Mouse (Mus musculus) kidney, postnatal 10 days (tissue): ENCODE measurements around the gene Atp6v0b.
A peak's percentile ranks its signal among the peaks of the same experiment; 100 is the strongest.

Source experiments
- DNase-seq: peaks from one replicate; pipeline ENCODE4 v3.0.0; 2021; ENCODE audit warnings: mixed read lengths

The Atp6v0b gene

DNA sequence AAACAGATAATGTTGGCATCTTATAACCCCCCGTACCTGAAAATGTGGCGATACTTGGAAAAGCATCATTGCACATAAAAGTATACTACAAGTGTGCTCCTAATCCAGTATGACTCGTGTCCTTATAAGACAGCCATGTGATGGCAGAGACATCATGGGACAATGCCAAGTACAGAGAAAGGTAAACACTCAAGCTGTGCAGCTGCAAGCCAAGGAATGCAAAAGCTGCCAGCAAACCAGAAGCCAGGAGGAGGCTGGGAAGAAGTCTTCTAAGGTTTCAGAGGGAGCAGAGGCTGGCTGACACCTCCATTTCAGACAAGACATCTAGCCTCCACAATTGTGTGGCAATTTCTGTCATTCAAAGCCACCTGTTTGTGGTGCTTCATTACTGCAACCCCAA lies 19.1 kb upstream of the Atp6v0b start:
- no peak for DNase-seq

- no peak for DNase-seq
These were observed 17.6 kb upstream of the Atp6v0b start for GRCm38 (mm10) chr4:117904761-117905160.

DNA sequence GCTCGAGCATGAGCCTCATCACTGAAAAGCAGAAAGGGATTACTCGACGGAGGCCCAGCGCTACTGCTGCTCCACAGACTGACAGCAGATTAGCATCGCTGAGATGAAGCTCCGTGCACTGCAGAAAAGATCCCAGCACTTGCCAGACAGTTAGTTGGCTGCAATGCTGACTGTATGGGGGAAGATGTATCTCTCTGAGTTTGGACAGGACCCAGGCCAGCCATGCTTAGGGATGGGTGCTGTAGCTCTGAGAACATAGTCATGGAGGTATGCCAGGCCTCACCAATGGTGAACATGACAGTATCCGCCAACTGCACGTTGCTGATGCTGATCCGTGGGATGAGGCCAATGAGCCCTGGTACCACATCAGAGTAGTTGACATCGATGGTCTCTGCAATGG lies 17.0 kb upstream of the Atp6v0b start:
- DNase-seq = no peak

DNA sequence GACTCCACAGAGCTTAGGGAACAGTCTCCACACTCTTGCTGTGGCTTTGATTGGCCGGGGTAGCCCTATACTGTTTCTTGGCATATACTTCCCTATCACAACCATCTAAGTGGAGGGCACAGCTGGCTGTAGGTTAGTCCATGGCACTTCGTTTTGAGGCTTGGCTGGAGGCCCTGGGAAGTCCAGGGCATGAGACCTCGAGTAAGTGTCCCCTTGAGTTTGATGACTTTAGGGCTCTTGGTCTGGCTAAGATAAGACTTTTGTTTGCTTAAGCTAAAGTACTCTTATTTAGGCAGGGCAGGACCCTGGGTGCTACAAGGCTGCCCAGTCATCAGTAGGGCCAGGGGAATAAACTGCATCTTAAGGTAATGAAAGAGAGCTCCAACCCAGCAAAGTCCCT lies 11.0 kb upstream of the Atp6v0b start:
- no peak for DNase-seq

DNA sequence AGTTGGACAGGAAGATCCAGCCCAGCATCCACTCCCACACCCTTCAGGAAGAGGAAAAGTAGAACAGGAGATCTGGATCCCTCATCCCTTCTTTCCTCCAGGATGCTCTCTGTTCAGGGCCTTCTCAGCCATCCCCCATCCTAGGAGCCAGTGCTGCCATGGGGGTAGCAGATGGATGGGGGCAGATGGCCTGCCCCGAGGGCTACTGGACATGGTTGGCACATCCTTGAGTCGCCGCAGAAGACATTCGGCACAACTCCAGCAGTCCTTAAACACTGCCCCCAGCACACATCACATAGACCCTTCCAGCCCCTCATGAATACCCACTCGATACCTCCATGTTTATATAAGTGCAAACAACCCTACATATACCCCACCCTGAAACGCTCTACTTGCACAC lies 8.9 kb upstream of the Atp6v0b start:
- DNase-seq = no peak

GRCm38 (mm10) chr4:117895339-117895738 lies 8.2 kb upstream of the Atp6v0b start:
- no peak for DNase-seq

GRCm38 (mm10) chr4:117894601-117895000 lies 7.5 kb upstream of the Atp6v0b start:
- DNase-seq = no peak

- peak; percentile 87 for DNase-seq
These were observed 6.2 kb upstream of the Atp6v0b start for GRCm38 (mm10) chr4:117893376-117893775.

DNA sequence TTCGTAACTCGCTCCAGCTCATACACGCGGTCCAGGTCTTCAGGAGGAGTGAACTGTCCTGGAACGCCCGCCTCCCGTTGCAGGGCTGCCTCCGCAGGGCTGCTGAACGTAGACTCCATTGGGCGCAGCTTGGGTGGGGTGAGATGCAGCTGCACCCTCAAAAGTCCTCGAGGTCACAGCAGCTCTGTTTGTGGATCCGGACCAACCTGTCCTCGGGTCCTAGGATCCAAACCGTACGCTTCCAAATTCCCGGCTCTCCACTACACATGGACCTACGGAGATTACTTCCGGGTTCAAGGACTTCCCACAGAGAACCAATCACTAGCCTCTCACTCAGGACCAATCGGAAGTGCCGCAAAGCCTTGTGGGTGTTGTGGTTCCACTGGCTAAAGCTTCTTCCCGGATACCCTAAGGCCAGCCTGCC lies 4.6 kb upstream of the Atp6v0b start, which contains the start of gene Dph2:
Gene Dph2 (minus strand): TSS at position 295 of the 424 bp plus-strand sequence.
- peak; percentile 86 for DNase-seq

- no peak for DNase-seq
These were observed 3.6 kb upstream of the Atp6v0b start for GRCm38 (mm10) chr4:117890750-117891149.

DNA sequence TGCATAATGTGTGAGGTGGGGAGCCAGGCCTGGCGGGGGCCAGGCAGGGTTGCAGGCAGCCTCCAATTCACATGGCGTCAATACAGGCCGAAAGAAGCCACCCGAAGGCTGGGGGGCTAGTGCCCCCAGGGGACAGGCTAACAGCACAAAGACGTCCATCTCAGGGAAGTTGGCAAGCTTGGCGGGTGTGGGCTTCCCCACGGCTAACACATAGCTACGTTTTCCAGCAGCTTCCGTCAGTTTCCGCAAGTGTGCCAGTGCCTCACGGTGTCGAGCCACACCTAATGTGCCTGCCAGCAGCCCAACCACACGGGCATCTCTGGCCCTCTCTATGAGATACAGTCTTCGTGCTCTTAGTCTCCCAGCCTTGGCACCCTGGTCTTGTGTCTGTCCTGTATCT lies 2.9 kb upstream of the Atp6v0b start:
- no peak for DNase-seq

DNA sequence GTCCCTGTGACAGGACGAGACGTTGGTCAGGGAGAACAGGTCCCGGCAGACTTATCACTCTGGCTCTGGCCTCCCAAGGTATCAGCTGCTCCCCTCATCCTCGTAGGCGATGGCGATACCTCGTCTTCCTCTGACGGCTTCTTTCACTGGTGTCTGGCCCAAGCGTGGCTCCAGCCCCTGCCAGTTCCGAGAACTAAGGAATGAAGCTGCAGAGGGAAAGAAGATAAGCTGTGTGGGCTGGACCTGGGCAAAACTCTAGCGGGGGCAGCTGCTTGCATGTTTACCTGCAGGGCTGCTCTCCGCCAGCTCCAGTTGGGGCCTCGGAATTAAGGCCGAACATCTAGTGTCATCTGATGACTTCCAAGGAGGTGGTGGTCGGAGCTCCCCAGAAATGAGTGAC lies 2.3 kb upstream of the Atp6v0b start:
- DNase-seq = no peak

GRCm38 (mm10) chr4:117887920-117888319 lies 787 bp upstream of the Atp6v0b start:
- DNase-seq = no peak

GRCm38 (mm10) chr4:117886644-117887043 lies 489 bp downstream of the Atp6v0b start:
- DNase-seq = peak; percentile 54

DNA sequence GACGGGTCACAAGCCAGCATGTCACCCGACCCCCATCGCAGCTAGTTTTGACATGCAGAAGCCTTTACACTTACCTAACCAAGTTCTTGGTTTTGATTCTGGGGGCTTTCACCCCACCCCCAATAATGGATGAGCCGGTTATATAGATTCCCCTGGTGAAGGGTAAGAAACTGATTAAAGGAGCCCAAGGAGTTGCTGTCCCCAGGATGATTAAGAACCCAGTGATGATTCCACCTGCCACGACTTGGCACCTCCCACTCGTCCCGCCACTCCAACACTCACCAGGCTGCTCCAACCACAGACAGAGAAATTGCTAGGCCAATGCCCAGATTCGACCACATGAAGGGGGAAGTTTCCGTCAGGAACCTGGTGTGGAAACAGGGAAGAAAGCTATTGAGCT lies 1.1 kb downstream of the Atp6v0b start:
- no peak for DNase-seq

- no peak for DNase-seq
These were observed 2.0 kb downstream of the Atp6v0b start for GRCm38 (mm10) chr4:117885093-117885492.

DNA sequence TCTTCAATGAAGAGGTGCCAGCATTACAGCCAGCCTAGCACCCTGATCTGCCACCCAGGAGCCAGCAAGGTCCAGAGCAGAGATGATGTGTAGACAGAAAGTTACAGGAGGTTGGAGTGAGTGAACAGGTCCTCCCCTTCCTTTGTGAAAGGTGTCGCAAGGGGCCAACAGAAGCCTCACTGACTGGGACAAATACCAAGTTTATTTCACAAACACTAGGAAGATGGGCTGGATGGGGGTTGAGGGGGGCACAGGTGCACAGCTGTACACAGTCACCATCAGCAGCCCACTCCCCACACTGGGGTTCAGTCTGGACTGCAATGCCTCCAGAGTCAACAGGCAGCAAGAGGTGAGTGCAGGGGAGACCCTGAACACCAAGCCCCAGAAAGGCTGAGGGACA lies 3.0 kb downstream of the Atp6v0b start:
- DNase-seq = no peak

DNA sequence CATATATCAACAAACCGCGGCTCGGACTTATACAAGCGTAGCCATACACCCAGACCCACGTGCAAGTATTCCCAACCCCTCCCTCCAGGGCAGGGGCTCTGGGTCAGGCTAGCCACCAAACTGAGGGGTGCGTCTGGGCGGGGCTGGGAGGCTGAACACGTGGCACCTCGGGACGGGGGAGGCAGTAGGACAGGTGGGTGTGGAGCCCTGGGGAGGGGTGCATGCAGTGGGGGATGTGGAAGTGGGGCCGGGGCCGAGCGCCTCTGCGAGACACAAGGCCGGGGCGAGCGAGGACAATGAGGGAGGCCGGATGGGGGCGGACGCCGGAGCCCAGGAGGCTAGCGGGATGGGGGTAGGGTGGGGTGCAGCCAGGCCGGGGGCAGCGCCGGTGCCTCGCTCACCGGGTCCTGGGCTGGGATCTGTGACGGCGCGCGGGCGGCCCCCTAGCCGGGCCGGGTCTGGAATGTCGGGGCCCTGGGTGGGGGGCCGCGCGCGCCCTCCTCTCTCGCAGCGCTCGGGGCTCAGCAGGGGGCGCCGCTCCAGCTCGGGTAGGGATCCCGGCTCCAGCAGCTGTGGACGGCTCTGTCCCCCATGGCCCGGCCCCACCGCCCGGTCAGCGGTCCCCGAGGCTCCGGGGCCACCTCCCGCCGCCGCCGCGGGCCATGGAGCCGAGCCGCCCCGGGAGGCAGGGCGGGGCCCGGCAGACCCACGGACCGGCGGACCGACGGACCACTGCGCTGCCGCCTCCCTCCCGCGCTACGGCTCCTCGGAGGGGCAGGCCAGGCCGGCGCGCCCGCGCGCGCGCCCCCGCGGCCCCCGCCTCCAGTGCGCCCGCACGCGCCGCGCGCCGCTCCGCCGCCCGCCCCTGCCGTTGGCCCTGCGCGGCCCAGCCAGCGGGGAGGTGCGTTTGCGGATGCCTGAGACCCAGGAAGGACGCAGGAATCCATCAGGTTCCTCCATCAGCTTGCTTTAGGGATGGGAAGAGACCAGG lies 4.1 kb downstream of the Atp6v0b start, which contains the start of gene B4galt2:
Gene B4galt2 (minus strand): TSS at position 787 of the 991 bp plus-strand sequence.
- peak; percentile 79 for DNase-seq

GRCm38 (mm10) chr4:117878703-117879102 lies 8.4 kb downstream of the Atp6v0b start:
- no peak for DNase-seq

- DNase-seq = no peak
These were observed 8.8 kb downstream of the Atp6v0b start for GRCm38 (mm10) chr4:117878301-117878700.

GRCm38 (mm10) chr4:117873615-117874014 lies 13.5 kb downstream of the Atp6v0b start:
- DNase-seq = no peak

- peak; percentile 57 for DNase-seq
These were observed 14.7 kb downstream of the Atp6v0b start, which contains the start of gene Ccdc24 for GRCm38 (mm10) chr4:117872471-117872886. Gene Ccdc24 (minus strand): TSS chr4:117872557.

GRCm38 (mm10) chr4:117871787-117872186 lies 15.3 kb downstream of the Atp6v0b start:
- no peak for DNase-seq

DNA sequence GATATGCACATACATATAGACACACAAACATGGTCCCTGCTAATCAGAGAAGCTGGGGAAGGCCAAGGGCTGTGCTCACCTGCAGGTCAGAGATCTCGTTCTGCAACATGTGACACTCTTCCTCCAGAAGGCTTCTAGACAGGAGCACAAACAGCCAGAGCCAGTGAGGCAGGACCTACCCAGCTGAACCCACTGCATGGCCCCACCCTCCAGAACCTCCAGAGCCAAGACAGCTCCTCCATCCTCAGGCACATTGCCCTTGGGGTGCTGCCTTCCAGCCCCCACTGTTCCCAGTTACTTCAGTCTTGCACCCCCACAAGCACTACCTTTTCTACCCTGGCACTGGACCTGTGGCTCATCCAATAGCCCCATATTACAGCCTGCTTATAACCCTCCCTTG lies 16.7 kb downstream of the Atp6v0b start:
- DNase-seq = no peak
